Mouse (Mus musculus): ENCODE data around the gene Sync. TPM values are rescaled to one million over a fixed set of nuclear protein-coding genes. Genes with fewer than 3 reads are reported as not detected.
A peak's percentile ranks its signal among the peaks of the same experiment; 100 is the strongest.

Gene Sync
- total and polyA plus RNA-seq, 3 experiments, result 0.16 TPM; not detected in 2

- Histone ChIP-seq H3K36me3 (replicated peaks in 1 of 2; ENCODE audit: control insufficient read depth in 1 of 2, insufficient read depth in 1 of 2, low read length in 1 of 2) (no peaks in the 10 kb centered on the region), H3K79me2 (replicated peaks; ENCODE audit: control insufficient read depth, extremely low read depth, insufficient read depth, poor library complexity, severe bottlenecking) (no peaks in the 10 kb centered on the region), H3K27me3 (replicated peaks) (peaks cover 1% of the 10 kb centered on the region), H3K9ac (ENCODE audit: insufficient read depth, low read depth) (no peak overlapping the region), H3K4me1 (ENCODE audit: control insufficient read depth in 1 of 2, insufficient read depth in 2 of 2) (peaks cover 0 to under 1% of the 10 kb centered on the region in 2 experiments; a peak in 1 of 4 replicates), H3K9me3 (replicated peaks; ENCODE audit: low read length) (no peaks in the 10 kb centered on the region), H3K27ac (ENCODE audit: insufficient read depth, low read depth) (no peak overlapping the region), H3K4me3 (replicated peaks in 1 of 3; ENCODE audit: low read depth in 2 of 3, low read length in 2 of 3, poor library complexity in 1 of 3) (no peak overlapping the region), H3K4me2 (ENCODE audit: insufficient read depth, low read depth, poor library complexity, severe bottlenecking) (no peak overlapping the region)
- dilution Hi-C loops (cut with MboI; ENCODE audit: extremely low pct_ligation_motif_present, extremely low pct_unique_long_range_greater_than_20kb, low sequenced_read_pairs), result no loop called here
- in situ Hi-C loops (cut with MboI; ENCODE audit: low pct_ligation_motif_present, low pct_unique_long_range_greater_than_20kb, low sequenced_read_pairs), result no loop called here
- TF ChIP-seq USF1 (IDR thresholded peaks at IDR 0.05; ENCODE audit: low read depth, low read length) (no peak), NELFE (IDR thresholded peaks at IDR 0.05; ENCODE audit: low read depth, low read length) (peak; percentile 73; the same call in 1 of the 2 replicates), TCF12 (IDR thresholded peaks at IDR 0.05; ENCODE audit: low read depth, low read length) (peak; percentile 43; the same call in 1 of the 2 replicates), IRF4 (IDR thresholded peaks at IDR 0.05; ENCODE audit: low read depth, low read length) (peak; percentile 49; the same call in 1 of the 2 replicates), MAX (IDR thresholded peaks at IDR 0.05; ENCODE audit: low read length) (peak; percentile 50; the same call in 1 of the 2 replicates), MYC (IDR thresholded peaks at IDR 0.05; ENCODE audit: low read depth, low read length) (peak; percentile 62; the same call in 1 of the 2 replicates), CTCF (conservative IDR thresholded peaks at IDR 0.05 in 1 of 2, IDR thresholded peaks at IDR 0.05 in 1 of 2; ENCODE audit: low read depth in 2 of 2, low read length in 2 of 2) (peak; percentile 77 to 99), RAD21 (IDR thresholded peaks at IDR 0.05; ENCODE audit: low read depth, low read length) (peak; percentile 98), SMC3 (IDR thresholded peaks at IDR 0.05; ENCODE audit: low read depth, low read length) (peak; percentile 95), E2F4 (IDR thresholded peaks at IDR 0.05; ENCODE audit: insufficient replicate concordance, low read depth, low read length) (no peak), BHLHE40 (IDR thresholded peaks at IDR 0.05; ENCODE audit: low read depth, low read length) (peak; percentile 34), NRF1 (IDR thresholded peaks at IDR 0.05; ENCODE audit: low read depth, low read length) (peak; percentile 26; the same call in 1 of the 2 replicates), SIN3A (IDR thresholded peaks at IDR 0.05; ENCODE audit: low read length) (0 out of 2 replicates have a peak, but pooled peaks have one; percentile 27), ZC3H11A (IDR thresholded peaks at IDR 0.05; ENCODE audit: low read depth, low read length) (peak; percentile 72; the same call in 1 of the 2 replicates), ZNF384 (IDR thresholded peaks at IDR 0.05; ENCODE audit: low read depth, low read length) (no peak)
- DNase-seq (ENCODE audit: extremely low read depth), result peak; percentile 94
These were observed 11.0 kb upstream of the Sync start for GRCm38 (mm10) chr4:129276453-129276865.

- no peak for DNase-seq (ENCODE audit: extremely low read depth)
- TF ChIP-seq USF2 (conservative IDR thresholded peaks at IDR 0.05; ENCODE audit: low read depth, low read length) (no peak), ZKSCAN1 (IDR thresholded peaks at IDR 0.05; ENCODE audit: borderline replicate concordance, low read depth, low read length) (no peak), TBP (conservative IDR thresholded peaks at IDR 0.05; ENCODE audit: low read depth, low read length) (no peak), BHLHE40 (IDR thresholded peaks at IDR 0.05; ENCODE audit: low read depth, low read length) (no peak), POLR2A (IDR thresholded peaks at IDR 0.05; ENCODE audit: low read depth, low read length) (no peak), MAFK (IDR thresholded peaks at IDR 0.05; ENCODE audit: insufficient replicate concordance, low read length) (no peak), RAD21 (IDR thresholded peaks at IDR 0.05; ENCODE audit: low read depth, low read length) (no peak), PAX5 (IDR thresholded peaks at IDR 0.05; ENCODE audit: low read length) (no peak), ZNF384 (IDR thresholded peaks at IDR 0.05; ENCODE audit: low read depth, low read length) (no peak), ETS1 (conservative IDR thresholded peaks at IDR 0.05; ENCODE audit: low read depth, low read length) (no peak), USF1 (IDR thresholded peaks at IDR 0.05; ENCODE audit: low read depth, low read length) (no peak), MXI1 (IDR thresholded peaks at IDR 0.05; ENCODE audit: low read depth, low read length) (no peak)
- no peaks in the 10 kb centered on the region for H3K79me2 ChIP-seq (replicated peaks; ENCODE audit: control insufficient read depth, extremely low read depth, insufficient read depth, poor library complexity, severe bottlenecking)
- H3K36me3 ChIP-seq (replicated peaks in 1 of 2; ENCODE audit: control insufficient read depth in 1 of 2, insufficient read depth in 1 of 2, low read length in 1 of 2), result no peaks in the 10 kb centered on the region
- peaks cover 8% of the 10 kb centered on the region for H3K27me3 ChIP-seq (replicated peaks)
- H3K9me3 ChIP-seq (replicated peaks; ENCODE audit: low read length), result no peaks in the 10 kb centered on the region
- H3K4me2 ChIP-seq (ENCODE audit: insufficient read depth, low read depth, poor library complexity, severe bottlenecking), result no peak overlapping the region
- no peak overlapping the region for H3K4me3 ChIP-seq (replicated peaks in 1 of 3; ENCODE audit: low read depth in 2 of 3, low read length in 2 of 3, poor library complexity in 1 of 3)
- peaks cover 0 to 3% of the 10 kb centered on the region in 2 experiments; a peak in 2 of 4 replicates for H3K4me1 ChIP-seq (ENCODE audit: control insufficient read depth in 1 of 2, insufficient read depth in 2 of 2)
- in situ Hi-C loops (cut with MboI; ENCODE audit: low pct_ligation_motif_present, low pct_unique_long_range_greater_than_20kb, low sequenced_read_pairs) (no loop called here), dilution Hi-C loops (cut with MboI; ENCODE audit: extremely low pct_ligation_motif_present, extremely low pct_unique_long_range_greater_than_20kb, low sequenced_read_pairs) (no loop called here)
- H3K9ac ChIP-seq (ENCODE audit: insufficient read depth, low read depth), result no peak overlapping the region
- H3K27ac ChIP-seq (ENCODE audit: insufficient read depth, low read depth), result no peak overlapping the region
These were observed 4.6 kb upstream of the Sync start for GRCm38 (mm10) chr4:129282786-129283185.

Measured in CH12.LX (cell line).